Mouse (Mus musculus) liver, postnatal 0 days (tissue): ENCODE measurements at regions not wholly inside any gene's neighbourhood (a gene's known extent, or its start where the extent isn't known, plus 50 kb on each side); places are given as distances from the start of the nearest gene placed in this dataset.

Source experiments
- CTCF ChIP-seq: sonication (generic); IDR thresholded peaks from 2 replicates; pipeline ENCODE4 v1.5.1; 2016; ENCODE audit warnings: antibody characterized with exemption, low read depth
- EP300 ChIP-seq: IDR thresholded peaks from 2 replicates; pipeline ENCODE4 v1.6.1; 2016; ENCODE audit warnings: antibody characterized with exemption, low read depth, mild to moderate bottlenecking

GRCm38 (mm10) chr1:144343299-144343698, 94.3 kb upstream of the Rgs1 start:
- TF ChIP-seq CTCF = no peak
- TF ChIP-seq EP300 = no peak
